Mouse (Mus musculus): ENCODE measurements around the gene Tesc.

Tesc gene

GRCm38 (mm10) chr5:118017527-118017926 lies 10.0 kb upstream of the Tesc start:
- DNase-seq = no peak

GRCm38 (mm10) chr5:118019905-118020304 lies 7.6 kb upstream of the Tesc start:
- DNase-seq = no peak

- no peak for DNase-seq
Measured at GRCm38 (mm10) chr5:118023053-118023452, 4.5 kb upstream of the Tesc start.

- no peak for DNase-seq
Measured at GRCm38 (mm10) chr5:118025880-118026279, 1.7 kb upstream of the Tesc start.

GRCm38 (mm10) chr5:118026343-118026742 lies 1.2 kb upstream of the Tesc start:
- no peak for DNase-seq

GRCm38 (mm10) chr5:118027101-118027697 lies 344 bp upstream of the Tesc start:
- DNase-seq = peak in 1 of 2 experiments; percentile 47

GRCm38 (mm10) chr5:118028191-118029034 lies 870 bp downstream of the Tesc start:
- no peak for DNase-seq

- no peak for DNase-seq
Measured at GRCm38 (mm10) chr5:118029035-118029408, 1.5 kb downstream of the Tesc start.

- peak; percentile 42 to 48 for DNase-seq
Measured at GRCm38 (mm10) chr5:118029420-118029819, 1.9 kb downstream of the Tesc start.

GRCm38 (mm10) chr5:118030022-118030675 lies 2.6 kb downstream of the Tesc start:
- no peak for DNase-seq

- DNase-seq = no peak
Measured at GRCm38 (mm10) chr5:118031059-118031458, 3.5 kb downstream of the Tesc start.

- peak; percentile 65 to 69 for DNase-seq
Measured at GRCm38 (mm10) chr5:118031508-118031907, 4.0 kb downstream of the Tesc start.

GRCm38 (mm10) chr5:118033328-118033727 lies 5.8 kb downstream of the Tesc start:
- DNase-seq = no peak

- DNase-seq = no peak
Measured at GRCm38 (mm10) chr5:118033740-118034139, 6.2 kb downstream of the Tesc start.

GRCm38 (mm10) chr5:118034632-118035031 lies 7.1 kb downstream of the Tesc start:
- no peak for DNase-seq

- no peak for DNase-seq
Measured at GRCm38 (mm10) chr5:118035786-118036185, 8.2 kb downstream of the Tesc start.

GRCm38 (mm10) chr5:118036888-118037797 lies 9.6 kb downstream of the Tesc start:
- DNase-seq = peak; percentile 47 to 51

- peak; percentile 74 to 85 for DNase-seq
Measured at GRCm38 (mm10) chr5:118037798-118038484, 10.4 kb downstream of the Tesc start.

GRCm38 (mm10) chr5:118039241-118039668 lies 11.7 kb downstream of the Tesc start:
- peak in 1 of 2 experiments; percentile 40 for DNase-seq

GRCm38 (mm10) chr5:118042599-118042998 lies 15.1 kb downstream of the Tesc start:
- DNase-seq = peak; percentile 93 to 94

- DNase-seq = no peak
Measured at GRCm38 (mm10) chr5:118043761-118044160, 16.2 kb downstream of the Tesc start.

- peak; percentile 82 to 87 for DNase-seq
Measured at GRCm38 (mm10) chr5:118044907-118045306, 17.4 kb downstream of the Tesc start.

All from cerebellum, postnatal 10 days (tissue).